Mouse (Mus musculus): ENCODE measurements at regions not wholly inside any gene's neighbourhood (a gene's known extent, or its start where the extent isn't known, plus 50 kb on each side); places are given as distances from the start of the nearest gene placed in this dataset.

GRCm38 (mm10) chr8:126857307-126858203 is 88.1 kb downstream of the Tomm20 start:
- TF ChIP-seq FOSL1 (IDR thresholded peaks at IDR 0.05; ENCODE audit: insufficient read depth, low read length, poor library complexity, severe bottlenecking) = no peak
- no peak for TF ChIP-seq USF1 (IDR thresholded peaks at IDR 0.05; ENCODE audit: low read depth)
- TF ChIP-seq MAX (IDR thresholded peaks at IDR 0.05) = no peak
- no peak for TF ChIP-seq CEBPB (IDR thresholded peaks at IDR 0.05; ENCODE audit: low read depth)
- TF ChIP-seq MYOG (IDR thresholded peaks at IDR 0.05; ENCODE audit: control insufficient read depth, extremely low read depth, insufficient read length) = no peak
- TF ChIP-seq CTCF (IDR thresholded peaks at IDR 0.05; ENCODE audit: control insufficient read depth, insufficient read depth, insufficient read length) = no peak
- TF ChIP-seq MYOD1 (IDR thresholded peaks at IDR 0.05; ENCODE audit: control insufficient read depth, insufficient read length, low read depth) = no peak
- no peaks in the 10 kb centered on the region for H3K79me2 ChIP-seq (ENCODE audit: control insufficient read depth, insufficient read depth)
- no peaks in the 10 kb centered on the region for H3K27me3 ChIP-seq (ENCODE audit: control insufficient read depth, insufficient read depth, insufficient read length)
- H3ac ChIP-seq (ENCODE audit: control insufficient read depth, insufficient read length, low read depth) = no peak overlapping the region
- H3K36me3 ChIP-seq (ENCODE audit: control insufficient read depth, insufficient read depth) = no peaks in the 10 kb centered on the region
- no peaks in the 10 kb centered on the region for H3K79me3 ChIP-seq (ENCODE audit: low read depth)
- H3K4me3 ChIP-seq (ENCODE audit: insufficient read depth, poor library complexity, severe bottlenecking) = no peak overlapping the region

- TF ChIP-seq USF1 (IDR thresholded peaks at IDR 0.05; ENCODE audit: low read depth) = no peak
- no peak for TF ChIP-seq FOSL1 (IDR thresholded peaks at IDR 0.05; ENCODE audit: insufficient read depth, low read length, poor library complexity, severe bottlenecking)
- no peak for TF ChIP-seq MYOG (IDR thresholded peaks at IDR 0.05; ENCODE audit: control insufficient read depth, extremely low read depth, insufficient read length)
- no peak for TF ChIP-seq MAX (IDR thresholded peaks at IDR 0.05)
- no peak for TF ChIP-seq CTCF (IDR thresholded peaks at IDR 0.05; ENCODE audit: control insufficient read depth, insufficient read depth, insufficient read length)
- TF ChIP-seq CEBPB (IDR thresholded peaks at IDR 0.05; ENCODE audit: low read depth) = no peak
- no peak for TF ChIP-seq MYOD1 (IDR thresholded peaks at IDR 0.05; ENCODE audit: control insufficient read depth, insufficient read length, low read depth)
- Histone ChIP-seq H3ac (ENCODE audit: control insufficient read depth, insufficient read length, low read depth) (no peak overlapping the region), H3K36me3 (ENCODE audit: control insufficient read depth, insufficient read depth) (no peaks in the 10 kb centered on the region), H3K79me3 (ENCODE audit: low read depth) (no peaks in the 10 kb centered on the region), H3K27me3 (ENCODE audit: control insufficient read depth, insufficient read depth, insufficient read length) (no peaks in the 10 kb centered on the region), H3K79me2 (ENCODE audit: control insufficient read depth, insufficient read depth) (no peaks in the 10 kb centered on the region), H3K4me3 (ENCODE audit: insufficient read depth, poor library complexity, severe bottlenecking) (no peak overlapping the region)
Observed at GRCm38 (mm10) chr8:126855914-126856313, 89.7 kb downstream of the Tomm20 start.

GRCm38 (mm10) chr8:126855056-126855609 is 90.5 kb downstream of the Tomm20 start:
- H3K4me3 ChIP-seq (ENCODE audit: insufficient read depth, poor library complexity, severe bottlenecking) = no peak overlapping the region
- H3ac ChIP-seq (ENCODE audit: control insufficient read depth, insufficient read length, low read depth) = no peak overlapping the region
- H3K36me3 ChIP-seq (ENCODE audit: control insufficient read depth, insufficient read depth) = no peaks in the 10 kb centered on the region
- TF ChIP-seq MYOG (IDR thresholded peaks at IDR 0.05; ENCODE audit: control insufficient read depth, extremely low read depth, insufficient read length) (no peak), CEBPB (IDR thresholded peaks at IDR 0.05; ENCODE audit: low read depth) (no peak), CTCF (IDR thresholded peaks at IDR 0.05; ENCODE audit: control insufficient read depth, insufficient read depth, insufficient read length) (no peak), FOSL1 (IDR thresholded peaks at IDR 0.05; ENCODE audit: insufficient read depth, low read length, poor library complexity, severe bottlenecking) (no peak), MYOD1 (IDR thresholded peaks at IDR 0.05; ENCODE audit: control insufficient read depth, insufficient read length, low read depth) (no peak), USF1 (IDR thresholded peaks at IDR 0.05; ENCODE audit: low read depth) (no peak), MAX (IDR thresholded peaks at IDR 0.05) (no peak)
- no peaks in the 10 kb centered on the region for H3K27me3 ChIP-seq (ENCODE audit: control insufficient read depth, insufficient read depth, insufficient read length)
- H3K79me2 ChIP-seq (ENCODE audit: control insufficient read depth, insufficient read depth) = no peaks in the 10 kb centered on the region
- H3K79me3 ChIP-seq (ENCODE audit: low read depth) = no peaks in the 10 kb centered on the region

GRCm38 (mm10) chr8:126854121-126855055 is 91.3 kb downstream of the Tomm20 start:
- Histone ChIP-seq H3ac (ENCODE audit: control insufficient read depth, insufficient read length, low read depth) (no peak overlapping the region), H3K79me2 (ENCODE audit: control insufficient read depth, insufficient read depth) (no peaks in the 10 kb centered on the region), H3K27me3 (ENCODE audit: control insufficient read depth, insufficient read depth, insufficient read length) (no peaks in the 10 kb centered on the region), H3K79me3 (ENCODE audit: low read depth) (no peaks in the 10 kb centered on the region), H3K4me3 (ENCODE audit: insufficient read depth, poor library complexity, severe bottlenecking) (no peak overlapping the region), H3K36me3 (ENCODE audit: control insufficient read depth, insufficient read depth) (no peaks in the 10 kb centered on the region)
- no peak for TF ChIP-seq MYOG (IDR thresholded peaks at IDR 0.05; ENCODE audit: control insufficient read depth, extremely low read depth, insufficient read length)
- no peak for TF ChIP-seq USF1 (IDR thresholded peaks at IDR 0.05; ENCODE audit: low read depth)
- TF ChIP-seq FOSL1 (IDR thresholded peaks at IDR 0.05; ENCODE audit: insufficient read depth, low read length, poor library complexity, severe bottlenecking) = no peak
- TF ChIP-seq MYOD1 (IDR thresholded peaks at IDR 0.05; ENCODE audit: control insufficient read depth, insufficient read length, low read depth) = no peak
- TF ChIP-seq CEBPB (IDR thresholded peaks at IDR 0.05; ENCODE audit: low read depth) = no peak
- no peak for TF ChIP-seq MAX (IDR thresholded peaks at IDR 0.05)
- TF ChIP-seq CTCF (IDR thresholded peaks at IDR 0.05; ENCODE audit: control insufficient read depth, insufficient read depth, insufficient read length) = no peak
